Mouse (Mus musculus) embryonic facial prominence, embryonic 12.5 days (tissue): ENCODE measurements around the gene Fkbp1a. TPM values are rescaled to one million over a fixed set of nuclear protein-coding genes. Genes with fewer than 3 reads are reported as not detected.

Experiments
- ATAC-seq: fragments of 200-750 bp; cut with Nextera tagmentation; 2 replicates; pipeline ENCODE4 v1.8.0; 2017; ENCODE audit not compliant: insufficient number of reproducible peaks, insufficient read depth, low FRiP score, low TSS enrichment
- H3K27ac ChIP-seq: fragments of 300-500 bp; sonication (generic); 2 replicates; pipeline ENCODE4 v1.5.1; 2016; ENCODE audit warnings: mild to moderate bottlenecking
- H3K27me3 ChIP-seq: fragments of 300-500 bp; sonication (generic); 2 replicates; pipeline ENCODE4 v1.6.1; 2016; ENCODE audit warnings: mild to moderate bottlenecking, moderate library complexity
- H3K36me3 ChIP-seq: fragments of 300-500 bp; sonication (generic); 2 replicates; pipeline ENCODE4 v1.6.1; 2016; ENCODE audit warnings: mild to moderate bottlenecking
- H3K4me1 ChIP-seq: fragments of 300-500 bp; sonication (generic); 2 replicates; pipeline ENCODE4 v1.6.1; 2016
- H3K4me2 ChIP-seq: fragments of 300-500 bp; sonication (generic); replicated peaks from 2 replicates; pipeline ENCODE4 v1.6.1; 2016; ENCODE audit warnings: mild to moderate bottlenecking, moderate library complexity
- H3K4me3 ChIP-seq: fragments of 300-500 bp; sonication (generic); 2 replicates; pipeline ENCODE4 v1.5.1; 2016; ENCODE audit warnings: mild to moderate bottlenecking
- H3K9ac ChIP-seq: fragments of 300-500 bp; sonication (generic); 2 replicates; pipeline ENCODE4 v1.6.1; 2016; ENCODE audit warnings: mild to moderate bottlenecking, moderate library complexity
- H3K9me3 ChIP-seq: fragments of 300-500 bp; sonication (generic); 2 replicates; pipeline ENCODE4 v1.6.1; 2016; ENCODE audit warnings: mild to moderate bottlenecking, moderate library complexity
- WGBS: fragments of 180-500 bp; shearing (Covaris S2); methylation state at CpG from one replicate; pipeline ENCODE4 v1.1.7; 2016; 5-methylcytosine and 5-hydroxymethylcytosine counted together
- polyA plus RNA-seq: library from polyadenylated mRNA; unstranded; fragments of >200 nt; fragmentation: Nextera tagmentation; extraction: Ambion mirVana; gene quantifications from 2 replicates; pipeline ENCODE4 v1.2.1, GENCODE M21; 2016

Fkbp1a gene
- polyA plus RNA-seq, result 472 and 491 TPM in 2 replicates

- Histone ChIP-seq H3K27me3 (no peaks in the 10 kb centered on the region), H3K4me2 (peak within 1 kb of the TSS; percentile 62), H3K36me3 (peaks cover 22% of the 10 kb centered on the region; the same call in 1 of the 2 replicates), H3K27ac (peak within 1 kb of the TSS; percentile 90), H3K4me3 (peak within 1 kb of the TSS; percentile 97), H3K9ac (peak within 1 kb of the TSS; percentile 86), H3K4me1 (peaks cover 29% of the 10 kb centered on the region), H3K9me3 (no peaks in the 10 kb centered on the region)
- ATAC-seq, result peak; percentile 94
- WGBS, result under 1% methylated on average over 78 of the region's 93 CpGs
These were observed at the start of gene Fkbp1a for GRCm38 (mm10) chr2:151542323-151543062. Fkbp1a (plus strand) TSS chr2:151542483.

GRCm38 (mm10) chr2:151494035-151494803, 48.1 kb upstream of the Fkbp1a start, which contains the start of gene Nsfl1c:
Nsfl1c (plus strand) TSS chr2:151494182.
- Histone ChIP-seq H3K36me3 (peaks cover 19% of the 10 kb centered on the region), H3K27ac (peak within 1 kb of the TSS; percentile 60; the same call in 1 of the 2 replicates), H3K9me3 (no peaks in the 10 kb centered on the region), H3K27me3 (no peaks in the 10 kb centered on the region), H3K4me3 (peak within 1 kb of the TSS; percentile 87), H3K9ac (peak within 1 kb of the TSS; percentile 92), H3K4me1 (0 out of 2 replicates have a peak, but pooled peaks cover 5% of the 10 kb centered on the region), H3K4me2 (peak within 1 kb of the TSS; percentile 74)
- WGBS, result 1% methylated on average over 73 of the region's 73 CpGs
- peak; percentile 100 for ATAC-seq

GRCm38 (mm10) chr2:151498358-151498757, 43.9 kb upstream of the Fkbp1a start:
- Histone ChIP-seq H3K27me3 (no peaks in the 10 kb centered on the region), H3K4me3 (no peak overlapping the region), H3K9ac (no peak overlapping the region), H3K4me1 (0 out of 2 replicates have a peak, but pooled peaks cover 5% of the 10 kb centered on the region), H3K36me3 (peaks cover 47% of the 10 kb centered on the region), H3K4me2 (no peak overlapping the region), H3K9me3 (no peaks in the 10 kb centered on the region), H3K27ac (no peak overlapping the region)
- WGBS, result 50% methylated on average over 3 of the region's 3 CpGs
- no peak for ATAC-seq

GRCm38 (mm10) chr2:151500442-151501007, 41.8 kb upstream of the Fkbp1a start:
- Histone ChIP-seq H3K9ac (no peak overlapping the region), H3K9me3 (no peaks in the 10 kb centered on the region), H3K27me3 (no peaks in the 10 kb centered on the region), H3K27ac (no peak overlapping the region), H3K36me3 (peaks cover 66% of the 10 kb centered on the region), H3K4me3 (no peak overlapping the region), H3K4me1 (no peaks in the 10 kb centered on the region), H3K4me2 (no peak overlapping the region)
- 90% methylated on average over 6 of the region's 6 CpGs for WGBS
- ATAC-seq, result no peak

- H3K36me3 ChIP-seq, result peaks cover 76% of the 10 kb centered on the region
These were observed 38.1 kb upstream of the Fkbp1a start for GRCm38 (mm10) chr2:151504226-151504625.

GRCm38 (mm10) chr2:151512199-151512598, 30.1 kb upstream of the Fkbp1a start:
- H3K27me3 ChIP-seq, result no peaks in the 10 kb centered on the region
- no peak overlapping the region for H3K4me2 ChIP-seq
- no peak for ATAC-seq
- peaks cover 87% of the 10 kb centered on the region for H3K36me3 ChIP-seq
- no peak overlapping the region for H3K27ac ChIP-seq
- H3K4me3 ChIP-seq, result no peak overlapping the region
- no peak overlapping the region for H3K9ac ChIP-seq
- H3K9me3 ChIP-seq, result no peaks in the 10 kb centered on the region
- H3K4me1 ChIP-seq, result no peaks in the 10 kb centered on the region

More at GRCm38 (mm10) chr2:151504226-151504625, 38.1 kb upstream of the Fkbp1a start:
- no peaks in the 10 kb centered on the region for H3K27me3 ChIP-seq
- H3K27ac ChIP-seq, result no peak overlapping the region
- WGBS, result 86% methylated on average over 4 of the region's 4 CpGs
- no peak for ATAC-seq
- no peaks in the 10 kb centered on the region for H3K4me1 ChIP-seq
- no peak overlapping the region for H3K4me2 ChIP-seq
- no peak overlapping the region for H3K9ac ChIP-seq
- H3K9me3 ChIP-seq, result no peaks in the 10 kb centered on the region
- H3K4me3 ChIP-seq, result no peak overlapping the region

GRCm38 (mm10) chr2:151513525-151514285, 28.6 kb upstream of the Fkbp1a start:
- Histone ChIP-seq H3K4me3 (no peak overlapping the region), H3K4me2 (no peak overlapping the region), H3K36me3 (peaks cover 80% of the 10 kb centered on the region), H3K9ac (no peak overlapping the region), H3K4me1 (no peaks in the 10 kb centered on the region), H3K27me3 (no peaks in the 10 kb centered on the region), H3K9me3 (no peaks in the 10 kb centered on the region), H3K27ac (no peak overlapping the region)
- no peak for ATAC-seq
- WGBS, result 91% methylated on average over 3 of the region's 3 CpGs

GRCm38 (mm10) chr2:151519000-151519399, 23.3 kb upstream of the Fkbp1a start:
- peaks cover 36% of the 10 kb centered on the region for H3K36me3 ChIP-seq

GRCm38 (mm10) chr2:151524324-151525041, 17.8 kb upstream of the Fkbp1a start:
- Histone ChIP-seq H3K4me2 (no peak overlapping the region), H3K27ac (no peak overlapping the region), H3K4me1 (no peaks in the 10 kb centered on the region), H3K9ac (no peak overlapping the region), H3K4me3 (no peak overlapping the region), H3K27me3 (no peaks in the 10 kb centered on the region), H3K36me3 (peaks cover 6% of the 10 kb centered on the region), H3K9me3 (no peaks in the 10 kb centered on the region)
- ATAC-seq, result no peak
- WGBS, result 63% methylated on average over 4 of the region's 4 CpGs

More at GRCm38 (mm10) chr2:151519000-151519399, 23.3 kb upstream of the Fkbp1a start:
- H3K9me3 ChIP-seq, result no peaks in the 10 kb centered on the region
- no peaks in the 10 kb centered on the region for H3K27me3 ChIP-seq
- no peak overlapping the region for H3K4me2 ChIP-seq
- 79% methylated on average over 2 of the region's 2 CpGs for WGBS
- no peaks in the 10 kb centered on the region for H3K4me1 ChIP-seq
- no peak for ATAC-seq
- H3K9ac ChIP-seq, result no peak overlapping the region
- no peak overlapping the region for H3K27ac ChIP-seq
- H3K4me3 ChIP-seq, result no peak overlapping the region

GRCm38 (mm10) chr2:151525520-151525919, 16.8 kb upstream of the Fkbp1a start:
- Histone ChIP-seq H3K4me2 (no peak overlapping the region), H3K27ac (no peak overlapping the region), H3K4me1 (no peaks in the 10 kb centered on the region), H3K36me3 (peaks cover 3% of the 10 kb centered on the region), H3K27me3 (no peaks in the 10 kb centered on the region), H3K4me3 (no peak overlapping the region), H3K9ac (no peak overlapping the region), H3K9me3 (no peaks in the 10 kb centered on the region)
- 70% methylated on average over 2 of the region's 2 CpGs for WGBS
- ATAC-seq, result no peak
